Mouse (Mus musculus) thymus, postnatal 14 days (tissue): Measurements from ENCODE around the gene Ptpa.

Experiments
- DNase-seq: peaks from one replicate; pipeline ENCODE4 v3.0.0; 2021

The Ptpa gene

DNA sequence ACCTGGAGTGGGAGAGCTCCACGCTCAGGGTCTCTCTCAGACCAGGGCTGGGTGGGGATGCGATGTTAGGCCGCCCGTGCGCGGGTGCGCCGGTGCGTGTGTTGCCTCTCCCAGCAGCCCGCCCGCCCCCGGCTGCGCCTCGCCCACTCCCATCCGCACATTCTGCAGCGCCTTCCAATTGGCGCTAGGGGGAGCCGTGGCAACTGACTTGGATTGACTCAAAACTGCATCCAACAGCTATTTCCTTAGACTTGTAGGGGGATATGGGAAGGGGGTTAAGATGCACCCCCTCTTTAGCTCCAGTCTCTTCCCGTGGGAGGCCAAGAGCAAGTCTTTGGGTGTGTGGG lies 53.9 kb downstream of the Ptpa start:
- peak; percentile 75 for DNase-seq

DNA sequence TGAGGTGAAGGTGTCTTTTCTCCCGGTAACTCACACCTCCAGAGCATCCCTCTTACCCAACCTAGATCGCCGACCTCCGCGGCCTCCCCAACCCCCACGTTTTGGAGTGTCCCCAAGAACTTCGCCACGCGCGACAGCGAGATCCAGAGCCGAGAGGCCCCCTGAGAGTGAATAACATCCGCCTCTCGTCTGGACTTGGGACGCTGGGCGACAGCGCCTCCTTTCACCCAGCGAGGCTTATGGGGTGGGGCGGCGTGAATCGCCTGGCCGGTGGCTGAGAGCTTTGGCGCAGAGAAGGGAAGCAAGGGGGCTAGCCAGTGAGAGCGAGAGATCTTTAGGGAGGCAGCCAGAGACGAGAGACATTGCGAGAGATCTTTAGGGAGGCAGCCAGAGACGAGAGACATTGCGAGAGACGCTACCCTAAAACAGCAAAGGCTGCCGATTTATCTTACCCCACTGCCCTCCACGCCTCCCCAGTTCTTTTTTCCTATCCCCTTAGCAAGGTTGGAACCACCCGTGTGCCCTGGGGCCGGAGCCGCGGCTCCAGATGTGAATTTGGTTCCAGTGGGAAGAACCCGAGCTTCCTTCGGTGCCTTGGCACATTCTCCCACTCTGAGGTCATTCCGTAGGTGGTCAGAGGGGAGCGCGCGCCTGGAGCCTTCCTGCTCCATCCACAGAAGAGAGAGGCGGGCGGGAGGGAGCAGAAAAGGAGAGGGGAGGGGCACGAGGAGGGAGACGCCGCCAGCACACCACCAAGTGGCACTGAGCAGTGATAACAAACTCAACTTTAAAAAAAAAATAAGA lies 54.5 kb downstream of the Ptpa start:
- peak; percentile 30 for DNase-seq

DNA sequence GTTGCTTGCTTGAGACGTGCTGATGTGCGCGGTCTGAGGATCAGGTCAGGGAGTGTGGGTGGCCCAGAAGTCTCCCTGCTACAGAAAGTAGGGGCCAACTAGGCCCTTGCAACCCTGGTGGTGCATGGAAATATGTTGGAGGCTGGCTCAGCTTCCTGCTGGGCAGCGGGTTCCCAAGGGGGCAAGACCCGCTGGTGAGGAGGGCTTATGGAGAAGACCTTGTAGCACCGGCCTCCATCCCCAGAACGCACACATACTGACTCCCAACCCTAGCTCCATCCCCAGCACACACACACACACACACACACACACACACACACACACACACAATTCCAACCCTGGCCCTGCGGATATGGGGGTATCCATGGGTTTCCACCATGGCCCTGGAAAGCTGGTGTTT lies 55.2 kb downstream of the Ptpa start:
- no peak for DNase-seq

DNA sequence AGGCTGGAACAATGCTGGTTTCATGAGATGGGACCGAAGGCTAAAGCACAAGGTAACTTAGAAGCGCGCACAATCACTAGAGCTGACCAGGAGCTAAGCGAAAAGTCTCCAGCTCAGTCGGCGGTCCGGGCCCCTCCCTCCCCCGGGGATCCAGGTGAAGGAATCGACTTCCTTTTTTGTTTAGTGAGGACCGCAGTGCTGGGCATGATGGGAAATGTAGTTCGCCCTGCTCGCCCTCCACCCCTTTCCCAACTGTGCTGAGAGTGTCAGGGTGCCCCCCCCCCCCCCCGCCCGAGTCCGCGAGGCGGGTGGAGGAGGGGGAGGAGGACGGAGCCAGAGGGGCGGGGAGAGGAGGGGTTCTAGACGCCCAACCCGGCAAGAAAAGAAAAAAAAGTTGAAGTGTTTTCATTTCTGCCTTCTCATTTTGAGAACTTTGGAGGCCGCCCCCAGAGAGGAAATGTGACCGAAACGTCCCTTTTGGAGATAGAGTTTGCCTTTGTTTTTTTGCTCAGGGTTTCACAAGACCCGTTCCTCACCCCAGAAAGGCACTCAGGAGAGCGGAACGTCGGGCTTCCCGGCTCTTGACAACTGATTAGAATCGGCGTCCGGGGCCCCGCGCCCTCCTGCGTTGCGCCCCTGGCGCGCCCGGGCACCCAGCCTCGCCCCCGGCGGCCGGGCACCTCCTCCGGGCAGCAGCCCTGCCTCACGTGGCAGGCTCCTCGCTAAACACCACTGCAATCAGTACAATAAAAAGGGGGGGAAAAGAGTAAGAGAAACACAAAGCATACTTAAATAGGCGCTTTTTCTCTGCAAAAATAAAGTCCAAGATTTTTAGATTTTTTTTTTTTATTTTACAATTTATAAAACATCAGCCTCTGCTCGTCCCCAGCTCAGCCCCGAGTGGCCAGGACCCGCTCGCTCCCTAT lies 56.2 kb downstream of the Ptpa start:
- peak; percentile 80 for DNase-seq

DNA sequence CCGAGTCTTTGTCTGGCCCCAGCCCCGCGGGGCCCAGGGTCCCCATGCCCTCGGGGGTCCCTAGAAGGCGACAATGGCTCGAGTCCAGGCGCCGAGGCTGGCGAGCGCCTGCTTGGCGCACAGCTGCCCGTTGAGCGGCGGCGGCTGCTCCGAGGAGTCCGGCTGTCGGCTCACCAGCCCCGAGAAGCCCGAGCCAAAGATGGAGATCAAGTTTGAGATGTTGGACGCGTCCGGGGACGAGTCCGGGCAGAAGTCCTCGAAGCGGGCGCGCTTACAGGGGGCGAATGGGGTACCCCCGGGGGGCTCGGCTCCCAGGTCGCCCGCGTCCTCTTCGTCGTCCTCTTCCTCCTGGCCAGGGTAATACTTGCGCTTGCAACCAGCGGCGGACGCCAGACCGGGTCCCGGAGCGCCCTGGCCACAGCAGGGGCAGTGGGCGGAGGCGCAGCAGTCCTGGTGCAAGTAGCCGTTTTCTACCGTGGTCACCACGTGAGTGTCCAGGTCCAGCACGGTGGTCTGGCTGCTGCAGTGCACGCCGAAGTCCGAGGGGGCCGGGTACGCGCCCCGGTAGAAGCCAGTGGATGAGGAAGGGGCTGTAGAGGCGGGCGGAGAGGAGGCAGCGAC lies 57.0 kb downstream of the Ptpa start:
- peak; percentile 20 for DNase-seq

DNA sequence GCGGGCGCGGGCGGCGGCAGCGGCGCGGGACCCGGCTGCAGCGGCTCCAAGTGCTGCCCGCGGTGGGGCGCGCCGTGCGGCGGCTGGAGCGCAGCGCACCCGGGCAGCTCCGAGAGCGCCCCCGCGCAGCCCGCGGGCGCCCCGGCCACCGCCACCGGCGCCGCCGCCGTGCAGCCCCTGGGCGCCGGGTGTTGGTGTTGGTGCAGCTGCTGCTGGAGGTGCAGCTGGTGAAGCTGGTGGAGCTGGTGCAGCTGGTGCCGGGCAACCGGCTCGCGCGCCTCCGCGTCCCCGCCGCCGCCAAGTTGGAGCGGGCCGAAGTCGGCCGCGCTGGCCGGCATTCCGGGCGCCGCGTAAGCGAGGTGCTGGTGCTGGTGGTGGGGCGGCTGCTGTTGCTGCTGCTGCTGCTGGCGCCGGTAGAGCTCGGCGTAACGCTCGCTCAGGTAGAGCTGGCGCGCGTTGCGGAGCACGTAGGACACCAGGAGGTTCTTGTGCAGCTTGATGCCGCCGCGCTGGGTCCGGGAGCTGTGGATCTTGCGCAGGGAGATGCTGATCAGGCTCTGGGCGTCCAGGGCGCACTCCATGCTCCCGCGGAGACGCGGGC lies 57.7 kb downstream of the Ptpa start:
- peak; percentile 45 for DNase-seq

DNA sequence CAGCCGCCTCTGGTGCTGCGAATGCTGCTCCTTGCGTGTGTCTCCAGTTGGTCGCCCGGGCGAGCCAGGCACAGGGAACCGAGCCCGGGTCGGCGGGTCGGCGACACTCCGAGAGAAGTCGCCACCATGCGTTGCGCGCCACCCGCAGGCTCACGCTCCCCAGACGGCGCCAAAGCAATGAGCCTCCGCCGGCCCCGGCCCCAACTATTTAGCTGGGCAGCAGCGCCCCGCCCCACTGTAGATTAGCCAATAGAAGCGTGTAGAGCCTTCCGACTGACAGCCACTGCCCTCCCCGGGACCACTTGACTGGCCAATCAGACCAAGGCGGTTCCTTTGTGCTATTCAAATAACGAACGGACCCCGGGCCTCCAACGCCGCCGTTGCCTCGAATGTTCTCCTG lies 58.2 kb downstream of the Ptpa start, which contains the start of gene Ier5l:
Gene Ier5l, minus strand, starts transcription at position 181 of the 400 bp plus-strand sequence.
- DNase-seq: peak; percentile 64

DNA sequence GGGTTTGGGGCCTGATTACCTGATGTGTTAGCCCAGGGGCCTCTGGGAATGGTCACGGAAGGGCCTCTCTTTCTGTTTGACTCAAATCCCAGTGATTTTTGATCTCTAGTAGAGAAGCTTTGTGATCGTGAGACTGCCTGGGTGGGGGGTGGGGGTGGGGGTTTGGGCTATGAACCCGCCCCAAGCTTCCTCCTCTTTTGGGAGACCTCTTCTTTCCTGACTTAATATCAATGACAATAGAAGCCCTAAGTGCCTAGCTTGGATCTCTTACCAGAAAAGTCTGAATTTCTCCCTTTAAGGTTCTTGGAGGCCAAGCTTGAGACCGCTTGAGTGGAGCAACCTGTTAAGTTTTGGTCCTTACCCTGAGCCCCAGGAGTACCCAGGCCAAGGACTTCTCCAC lies 58.9 kb downstream of the Ptpa start:
- DNase-seq: no peak

DNA sequence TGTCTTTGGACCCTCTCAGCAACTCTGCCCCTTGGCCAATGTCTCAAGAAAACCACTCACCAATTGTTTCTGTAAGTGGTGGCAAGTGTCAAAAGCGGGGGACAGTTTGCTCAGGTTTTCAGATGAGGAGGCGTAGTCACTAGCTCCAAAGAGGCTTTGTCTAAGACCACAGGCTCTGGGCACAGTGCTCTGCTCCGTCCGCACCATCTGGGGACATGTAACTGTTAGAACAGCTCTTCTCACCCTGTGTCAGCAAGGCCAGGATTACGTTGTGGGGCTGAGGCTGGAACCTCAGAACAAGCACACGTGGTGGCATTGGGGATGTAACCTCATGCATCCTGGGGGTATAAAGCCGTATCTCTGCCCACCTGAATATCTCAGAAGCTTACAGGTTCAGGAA lies 59.6 kb downstream of the Ptpa start:
- no peak for DNase-seq

DNA sequence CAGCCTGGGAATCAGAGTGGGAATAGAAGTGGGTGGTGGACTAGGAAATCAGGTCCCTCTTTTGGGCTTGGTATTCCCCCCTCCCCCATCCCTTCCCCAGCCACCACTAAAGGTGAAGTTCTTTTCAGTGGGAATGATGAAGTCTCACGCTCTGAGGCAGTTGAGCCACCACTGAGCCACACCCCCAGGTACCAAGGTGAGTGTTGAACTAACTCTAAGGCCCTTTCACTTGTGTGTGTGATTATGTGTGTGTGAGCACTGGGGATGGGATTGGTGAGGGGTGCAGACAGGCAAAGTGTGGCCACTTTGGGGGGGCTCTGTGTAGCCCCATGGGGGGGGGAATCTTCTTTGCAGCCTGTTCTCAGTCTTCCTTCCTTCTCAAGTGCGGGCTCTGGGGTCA lies 60.4 kb downstream of the Ptpa start:
- DNase-seq: no peak

DNA sequence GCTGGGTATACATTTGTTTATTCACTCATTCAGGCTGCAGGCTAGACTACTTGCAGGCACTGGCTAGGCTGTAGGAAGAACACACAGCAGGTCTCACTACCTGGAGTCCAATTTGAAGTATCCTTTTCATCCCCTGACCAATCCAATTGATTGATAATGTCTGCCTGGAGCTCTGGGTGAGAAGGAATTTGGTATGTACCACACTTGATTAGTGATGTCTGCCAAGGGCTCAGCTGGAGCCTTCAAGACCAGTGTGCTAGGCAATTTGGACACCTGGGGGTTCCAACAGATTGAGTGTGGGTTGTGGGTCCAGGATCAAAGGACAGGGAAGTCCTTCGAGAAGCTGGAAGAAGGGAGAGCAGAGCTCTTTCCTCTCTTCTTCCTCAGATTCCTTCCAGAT lies 62.7 kb downstream of the Ptpa start:
- DNase-seq: no peak

DNA sequence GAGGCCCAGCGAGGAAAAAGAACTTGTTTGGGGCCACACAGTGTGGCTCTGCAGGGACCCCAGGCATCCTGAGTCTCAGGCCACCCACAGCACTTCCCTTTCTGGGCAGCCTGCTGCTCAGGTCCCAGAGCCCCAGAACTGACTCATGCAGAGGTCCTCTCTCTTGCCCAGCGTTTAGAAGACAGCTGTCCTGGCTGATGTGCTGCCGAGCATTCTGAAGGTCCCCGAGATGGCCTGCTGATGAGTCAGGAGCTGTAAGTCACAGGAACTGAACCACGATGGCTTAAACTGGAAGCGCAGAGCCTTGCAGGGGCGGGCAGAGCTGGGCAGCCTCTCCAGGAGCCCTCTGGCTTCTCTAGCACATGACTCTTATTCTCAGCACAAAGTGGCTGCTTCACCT lies 71.8 kb downstream of the Ptpa start:
- no peak for DNase-seq

DNA sequence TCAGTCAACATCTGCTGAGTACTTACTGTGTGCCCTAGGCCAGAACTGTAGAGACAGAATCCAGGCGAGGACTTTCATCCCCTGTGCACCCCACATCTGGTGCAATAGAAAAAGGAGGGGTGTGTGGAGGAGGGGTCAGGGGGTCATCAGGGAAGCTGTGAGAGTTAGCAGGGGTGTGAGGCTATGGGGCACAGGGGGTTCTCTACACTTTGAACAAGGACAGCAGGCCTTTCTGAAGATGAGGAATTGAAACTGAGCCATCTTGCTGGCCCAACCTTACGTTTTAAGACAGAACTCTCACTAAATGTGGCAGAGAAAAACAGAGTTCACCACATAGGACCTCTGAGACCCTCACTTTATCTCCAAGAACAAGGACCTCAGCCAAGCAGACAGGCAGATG lies 74.5 kb downstream of the Ptpa start:
- no peak for DNase-seq

DNA sequence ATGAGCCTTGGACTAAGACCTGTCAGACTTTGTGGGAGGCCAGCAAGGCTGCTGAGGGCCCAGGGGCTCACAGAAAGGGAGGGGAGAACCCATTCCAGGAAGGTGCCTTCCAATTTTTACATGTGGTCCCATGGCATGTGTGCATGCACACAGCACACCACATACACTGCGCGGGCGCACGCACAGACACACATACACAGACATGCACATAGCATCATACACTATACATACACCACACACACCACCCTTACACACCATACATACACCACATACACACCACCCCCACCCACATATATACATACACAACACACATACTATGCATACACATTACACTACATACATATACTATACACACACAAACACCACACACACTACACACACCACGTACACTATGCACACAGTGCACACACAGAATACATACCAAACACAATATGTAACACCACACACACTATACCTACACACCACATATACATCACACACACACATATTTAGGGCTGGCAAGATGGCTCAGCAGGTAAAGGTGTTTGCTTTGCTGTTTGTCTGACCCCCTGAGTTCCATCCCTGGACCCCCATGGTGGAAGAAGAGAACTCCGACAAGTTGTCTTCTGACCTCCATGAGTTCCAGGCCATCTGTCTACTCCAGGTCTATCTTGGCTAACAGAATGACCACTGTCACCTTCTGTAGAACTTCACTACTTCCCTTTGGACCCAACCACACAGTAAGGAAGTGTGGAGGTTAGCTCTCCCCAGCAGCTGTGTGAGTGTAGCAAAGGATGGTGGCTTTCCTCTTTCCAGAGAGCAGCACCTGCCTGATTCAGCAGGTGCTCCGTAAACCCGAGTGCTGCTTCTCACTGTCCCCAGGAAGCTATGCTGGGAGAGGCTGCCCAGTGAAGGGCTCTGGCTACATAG lies 79.4 kb downstream of the Ptpa start:
- DNase-seq: no peak

DNA sequence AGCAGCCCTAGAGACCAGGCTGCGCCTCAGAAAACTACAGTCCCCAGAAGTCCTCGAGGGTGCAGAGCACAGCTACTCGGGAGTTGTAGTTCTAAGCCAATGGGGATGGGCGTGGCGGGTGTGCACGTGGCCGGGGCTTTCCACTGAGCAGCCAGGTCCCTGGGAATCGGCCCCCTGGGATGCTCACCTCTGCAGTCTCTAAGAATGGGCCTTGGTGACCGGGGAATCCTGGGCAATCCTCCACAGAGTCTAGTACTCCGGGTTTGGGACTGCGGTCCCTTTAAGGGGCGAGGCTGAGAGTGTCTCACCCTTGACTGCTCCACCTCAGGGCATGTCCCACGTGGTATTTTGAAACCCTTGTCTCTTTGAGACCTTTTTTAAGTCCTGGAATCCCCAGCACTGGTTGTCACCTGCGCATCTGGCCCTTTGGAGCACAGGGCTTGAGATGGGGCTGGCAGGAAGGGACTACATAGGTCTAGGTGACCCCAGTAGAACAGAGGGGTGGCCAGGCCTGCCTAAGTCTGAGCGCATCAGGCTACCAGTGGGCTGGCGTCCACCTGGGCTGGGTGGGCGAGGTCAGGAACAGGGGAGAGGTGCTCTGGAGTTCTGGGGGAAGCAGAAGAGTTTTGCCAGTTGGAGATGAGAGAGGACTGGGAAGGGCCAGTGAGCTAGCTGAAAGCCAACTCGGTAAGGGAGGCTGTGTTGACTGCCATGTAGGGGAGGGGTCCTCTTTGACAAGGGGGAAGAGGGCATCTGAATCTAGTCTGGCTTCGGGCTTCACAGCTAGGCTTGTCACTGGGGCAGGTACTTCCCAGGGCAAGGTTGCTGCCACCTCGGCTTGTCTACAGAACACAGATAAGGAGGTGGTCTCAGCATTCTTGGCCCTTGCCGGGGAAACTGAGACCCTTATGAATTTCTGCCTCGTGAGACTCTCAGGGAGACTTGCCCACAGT lies 80.3 kb downstream of the Ptpa start:
- peak; percentile 50 for DNase-seq
